Mouse (Mus musculus): ENCODE data around the gene Plekhg1. TPM values are rescaled to one million over a fixed set of nuclear protein-coding genes. Genes with fewer than 3 reads are reported as not detected.

Plekhg1 gene
- polyA plus RNA-seq, 1 experiment from 2014 or later: 7.6 TPM

DNA sequence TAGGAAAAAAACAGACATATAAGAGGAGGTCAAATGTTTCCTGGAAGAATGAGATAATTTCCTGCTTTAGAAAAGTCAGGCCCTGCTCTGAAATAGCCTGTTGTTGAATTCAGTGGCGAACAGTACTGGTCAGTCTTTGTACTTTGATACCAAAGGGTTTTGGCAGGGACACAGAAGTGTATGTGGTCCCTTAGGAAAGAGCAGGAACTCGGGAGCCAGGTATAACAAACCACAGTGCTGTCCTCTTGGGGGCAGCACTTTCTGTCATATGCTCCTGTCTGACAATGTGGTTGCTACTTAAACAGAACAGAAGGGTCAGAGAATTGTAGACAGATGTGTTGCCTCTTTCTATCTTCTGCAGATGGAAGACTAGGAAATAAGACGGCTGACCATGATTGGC, 65.2 kb downstream of the Plekhg1 start:
- Histone ChIP-seq H3K36me3 (no peaks in the 10 kb centered on the region), H3K27ac (replicated peaks) (no peak overlapping the region), H3K4me2 (no peak overlapping the region), H3K9me3 (no peaks in the 10 kb centered on the region), H3K4me3 (no peak overlapping the region), H3K4me1 (replicated peaks) (no peaks in the 10 kb centered on the region), H3K27me3 (no peaks in the 10 kb centered on the region), H3K9ac (no peak overlapping the region)
- ATAC-seq (ENCODE audit: low read depth): no peak
- 50% methylated on average over 3 of the region's 3 CpGs for WGBS

DNA sequence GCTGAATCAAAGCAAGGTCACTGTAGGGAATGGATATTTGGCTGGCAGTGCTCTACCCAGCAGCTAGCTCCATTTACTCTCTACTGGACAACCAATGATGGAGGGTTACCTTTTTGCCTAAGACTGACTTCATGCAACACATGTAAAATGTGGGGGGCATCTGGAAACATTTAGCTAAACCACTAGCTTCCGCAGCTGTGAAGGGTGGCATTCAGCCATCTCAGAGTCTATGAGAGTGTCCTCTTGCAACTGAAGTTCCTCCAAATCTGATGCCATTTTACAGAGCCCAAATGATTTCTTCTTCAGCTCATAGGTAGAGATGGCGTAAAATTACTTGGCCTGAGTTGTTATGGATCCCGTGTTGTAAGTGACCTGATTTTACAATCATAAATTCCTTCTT, 67.8 kb downstream of the Plekhg1 start:
- no peak overlapping the region for H3K4me2 ChIP-seq
- no peak overlapping the region for H3K9ac ChIP-seq
- no peak overlapping the region for H3K27ac ChIP-seq (replicated peaks)
- H3K9me3 ChIP-seq: no peaks in the 10 kb centered on the region
- no peak overlapping the region for H3K4me3 ChIP-seq
- ATAC-seq (ENCODE audit: low read depth): no peak
- H3K36me3 ChIP-seq: no peaks in the 10 kb centered on the region
- H3K27me3 ChIP-seq: no peaks in the 10 kb centered on the region
- 97% methylated on average over 3 of the region's 3 CpGs for WGBS
- no peaks in the 10 kb centered on the region for H3K4me1 ChIP-seq (replicated peaks)

DNA sequence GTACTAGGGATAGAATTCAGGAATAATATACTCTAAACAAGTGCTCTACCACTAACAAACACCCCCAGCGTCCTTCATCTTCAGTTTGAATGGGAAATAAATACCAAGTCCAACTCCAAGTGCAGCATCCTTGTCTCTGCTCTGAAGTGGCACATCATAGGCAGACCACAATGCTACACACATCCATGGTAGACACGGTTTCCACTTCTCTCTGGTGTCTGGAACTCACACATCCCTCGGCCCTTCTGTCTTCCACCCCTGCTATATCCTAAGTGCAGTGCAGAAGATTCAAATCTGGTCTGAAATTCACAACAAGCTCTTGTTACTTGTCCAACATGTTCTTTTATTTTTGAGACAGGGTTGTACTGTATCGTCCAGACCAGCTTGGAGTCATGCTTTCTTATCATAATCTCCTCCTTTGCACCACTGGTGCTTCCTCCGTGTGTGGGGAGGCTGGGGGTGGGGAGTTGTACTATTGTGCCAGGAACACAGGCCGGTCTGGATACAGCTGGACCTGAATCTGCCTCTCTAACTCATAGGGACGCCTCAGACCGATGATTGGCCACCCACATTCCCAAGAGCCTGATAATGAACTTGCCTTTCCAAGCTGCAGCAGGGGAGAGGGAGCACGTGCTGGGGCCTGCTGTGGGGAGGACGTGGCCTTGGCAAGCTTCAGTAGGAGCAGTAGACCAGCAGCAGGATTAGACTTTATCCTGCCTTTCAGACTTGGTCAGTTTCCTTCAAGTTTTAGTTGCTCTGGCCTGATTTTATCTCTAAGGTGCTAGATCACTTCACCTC, 70.5 kb downstream of the Plekhg1 start:
- no peaks in the 10 kb centered on the region for H3K36me3 ChIP-seq
- no peak overlapping the region for H3K9ac ChIP-seq
- ATAC-seq (ENCODE audit: low read depth): no peak
- no peaks in the 10 kb centered on the region for H3K4me1 ChIP-seq (replicated peaks)
- H3K9me3 ChIP-seq: no peaks in the 10 kb centered on the region
- H3K4me2 ChIP-seq: no peak overlapping the region
- H3K4me3 ChIP-seq: no peak overlapping the region
- no peaks in the 10 kb centered on the region for H3K27me3 ChIP-seq
- WGBS: 66% methylated on average over 10 of the region's 10 CpGs
- H3K27ac ChIP-seq (replicated peaks): no peak overlapping the region

DNA sequence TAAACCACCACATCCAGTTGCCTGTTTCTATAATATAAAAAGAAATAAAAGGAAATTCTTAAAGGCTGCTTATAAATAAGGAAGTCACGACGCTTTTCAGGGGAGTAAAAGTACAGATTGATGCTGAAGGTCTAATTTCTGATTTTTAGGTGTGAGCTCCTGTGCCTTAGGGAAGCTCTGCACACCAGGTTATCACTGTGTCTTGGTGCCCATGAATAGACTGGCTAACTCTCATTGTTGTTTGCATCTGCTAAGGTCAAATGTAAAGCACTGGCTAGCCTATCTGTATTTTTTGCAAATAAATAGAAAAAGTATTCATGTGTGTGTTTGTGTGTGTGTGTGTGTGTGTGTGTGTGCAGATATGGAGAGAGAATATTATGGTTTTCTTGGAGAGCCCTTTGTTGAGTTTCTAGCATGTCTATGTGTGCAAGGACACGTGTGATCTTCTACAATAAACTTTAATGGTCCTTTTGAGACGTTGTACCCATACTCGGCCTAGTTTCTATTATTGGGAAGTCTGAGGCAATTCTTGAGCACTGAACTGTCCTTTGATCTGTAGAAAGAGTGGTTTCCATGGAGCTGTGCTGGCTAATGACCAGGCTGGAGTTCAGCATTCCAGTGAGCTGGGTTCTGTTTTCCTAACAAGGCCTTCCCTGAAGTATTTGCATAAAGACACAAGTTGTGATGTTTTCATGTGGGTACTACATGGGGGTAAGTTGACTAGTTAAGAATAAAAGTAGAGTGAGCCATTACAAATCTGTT, 79.0 kb downstream of the Plekhg1 start:
- H3K36me3 ChIP-seq: no peaks in the 10 kb centered on the region
- no peaks in the 10 kb centered on the region for H3K9me3 ChIP-seq
- H3K9ac ChIP-seq: no peak overlapping the region
- H3K4me2 ChIP-seq: no peak overlapping the region
- 36% methylated on average over 5 of the region's 5 CpGs for WGBS
- peaks cover 7% of the 10 kb centered on the region; the same call in 1 of the 2 replicates for H3K4me1 ChIP-seq (replicated peaks)
- H3K27ac ChIP-seq (replicated peaks): no peak overlapping the region; the same call in 1 of the 2 replicates
- H3K27me3 ChIP-seq: no peaks in the 10 kb centered on the region
- ATAC-seq (ENCODE audit: low read depth): 0 out of 2 replicates have a peak, but pooled peaks have one; percentile 40
- H3K4me3 ChIP-seq: no peak overlapping the region

DNA sequence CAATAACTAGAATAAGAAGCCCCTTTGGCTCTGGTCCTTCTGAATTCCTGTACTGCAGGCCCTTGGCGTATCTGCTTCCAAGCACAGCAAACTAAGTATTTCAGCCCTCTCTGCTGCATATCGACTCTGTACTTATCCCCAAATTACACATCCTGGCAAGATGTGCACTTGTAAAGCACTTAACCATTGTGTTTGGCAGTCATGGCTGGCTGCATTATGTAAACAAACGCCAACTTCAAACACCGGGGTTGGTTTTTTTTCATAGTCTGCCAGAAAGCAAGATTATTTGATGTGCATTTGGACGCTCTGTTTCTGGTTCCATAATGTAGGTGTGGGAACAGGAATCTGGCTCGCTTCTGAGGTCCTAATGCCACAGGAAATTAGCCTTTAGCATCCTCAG, 83.7 kb downstream of the Plekhg1 start:
- 69% methylated on average over 6 of the region's 6 CpGs for WGBS
- Histone ChIP-seq H3K9me3 (no peaks in the 10 kb centered on the region), H3K4me3 (no peak overlapping the region), H3K4me2 (no peak overlapping the region), H3K4me1 (replicated peaks) (peaks cover 10% of the 10 kb centered on the region; the same call in 1 of the 2 replicates), H3K36me3 (no peaks in the 10 kb centered on the region), H3K27me3 (no peaks in the 10 kb centered on the region), H3K9ac (no peak overlapping the region), H3K27ac (replicated peaks) (no peak overlapping the region)
- no peak for ATAC-seq (ENCODE audit: low read depth)

DNA sequence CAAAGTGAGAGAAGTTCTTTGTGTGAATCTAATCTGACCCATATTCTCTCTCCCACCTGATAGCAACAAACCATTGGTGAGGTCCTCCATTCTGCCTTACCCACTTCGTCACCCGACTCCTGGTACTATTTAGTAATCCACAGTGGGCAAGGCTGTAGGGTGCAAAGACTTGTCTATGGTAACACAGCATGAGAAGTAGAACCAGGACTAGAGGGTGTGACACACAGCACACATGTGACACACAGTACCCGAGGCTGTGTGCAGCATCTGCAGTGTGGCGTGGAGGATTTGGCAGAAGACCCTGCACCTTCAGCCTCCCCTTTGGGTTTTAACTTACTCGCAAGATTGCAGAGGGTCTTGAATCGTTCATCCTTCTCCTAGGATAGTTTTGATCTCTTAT, 85.9 kb downstream of the Plekhg1 start:
- Histone ChIP-seq H3K9ac (no peak overlapping the region), H3K4me3 (no peak overlapping the region), H3K27ac (replicated peaks) (no peak overlapping the region), H3K4me1 (replicated peaks) (peaks cover 5% of the 10 kb centered on the region; the same call in 1 of the 2 replicates), H3K27me3 (no peaks in the 10 kb centered on the region), H3K9me3 (no peaks in the 10 kb centered on the region), H3K4me2 (no peak overlapping the region), H3K36me3 (no peaks in the 10 kb centered on the region)
- no peak for ATAC-seq (ENCODE audit: low read depth)
- 90% methylated on average over 6 of the region's 6 CpGs for WGBS

DNA sequence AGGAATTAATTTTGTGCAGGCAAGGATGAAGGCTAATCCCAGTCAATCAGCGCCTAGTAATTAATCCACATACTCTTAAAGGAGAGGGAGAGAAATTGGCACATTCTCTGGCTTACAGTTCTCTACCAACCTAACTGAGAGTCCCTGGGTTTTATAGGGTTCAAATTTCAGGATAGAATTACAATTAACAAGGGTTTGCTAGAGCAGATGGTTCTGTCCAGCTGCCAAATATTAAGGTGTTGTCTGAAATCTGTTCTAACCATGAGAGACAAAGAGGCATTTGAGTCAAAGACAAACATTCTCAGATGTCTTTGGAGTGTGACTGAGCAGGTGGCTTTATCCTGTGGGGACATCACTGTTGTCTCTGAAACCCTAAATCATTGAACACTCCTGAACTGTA, 87.2 kb downstream of the Plekhg1 start:
- ATAC-seq (ENCODE audit: low read depth): no peak
- peaks cover 15% of the 10 kb centered on the region for H3K4me1 ChIP-seq (replicated peaks)
- H3K9me3 ChIP-seq: no peaks in the 10 kb centered on the region
- H3K27me3 ChIP-seq: no peaks in the 10 kb centered on the region
- H3K9ac ChIP-seq: no peak overlapping the region
- 89% methylated on average over 1 of the region's 1 CpGs for WGBS
- no peak overlapping the region for H3K4me2 ChIP-seq
- no peak overlapping the region for H3K4me3 ChIP-seq
- no peaks in the 10 kb centered on the region for H3K36me3 ChIP-seq
- H3K27ac ChIP-seq (replicated peaks): no peak overlapping the region

DNA sequence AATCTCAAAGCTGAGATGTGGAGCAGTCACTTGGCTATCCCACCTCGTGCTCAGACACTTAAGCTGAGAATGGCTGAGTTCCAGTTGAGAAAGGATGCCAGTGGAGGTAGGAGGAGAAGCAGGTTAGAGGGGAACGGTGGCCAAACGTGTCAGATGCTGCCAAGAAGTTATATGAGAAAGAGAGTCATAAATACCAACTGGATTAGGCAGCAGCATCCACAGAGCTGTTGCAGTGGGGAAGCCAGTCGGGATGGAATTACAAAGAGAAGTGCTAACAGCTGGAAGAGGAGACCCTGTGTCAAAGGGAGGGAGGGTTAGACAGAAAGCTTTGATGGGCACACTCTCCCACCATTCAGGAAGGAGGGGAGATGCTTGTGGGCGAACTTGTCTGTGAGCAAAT, 89.3 kb downstream of the Plekhg1 start:
- WGBS: 30% methylated on average over 5 of the region's 5 CpGs
- H3K4me1 ChIP-seq (replicated peaks): peaks cover 15% of the 10 kb centered on the region

DNA sequence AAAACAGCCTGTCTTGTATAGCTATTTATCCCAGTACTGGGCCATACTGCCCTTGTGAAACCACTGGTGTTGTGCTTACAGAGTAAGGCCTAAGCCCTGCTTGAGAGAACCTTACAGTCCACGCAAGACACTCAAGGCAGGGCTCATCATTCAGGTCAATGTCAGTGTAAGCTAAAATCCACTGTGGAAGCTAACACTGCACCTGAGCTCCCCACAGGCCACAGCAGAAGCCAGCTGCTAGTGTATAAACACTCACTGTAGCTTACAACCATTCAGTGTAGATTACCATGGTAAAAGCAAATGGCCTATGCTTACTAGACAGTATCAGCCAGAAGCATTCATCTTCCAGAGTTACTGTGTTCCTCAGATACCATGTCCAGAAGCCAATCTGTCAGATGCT, 90.5 kb downstream of the Plekhg1 start:
- Histone ChIP-seq H3K9ac (no peak overlapping the region), H3K9me3 (no peaks in the 10 kb centered on the region), H3K36me3 (no peaks in the 10 kb centered on the region), H3K4me2 (no peak overlapping the region), H3K4me1 (replicated peaks) (peaks cover 15% of the 10 kb centered on the region), H3K27me3 (no peaks in the 10 kb centered on the region), H3K27ac (replicated peaks) (no peak overlapping the region), H3K4me3 (no peak overlapping the region)
- no peak for ATAC-seq (ENCODE audit: low read depth)
- 93% methylated on average over 1 of the region's 1 CpGs for WGBS

More for the DNA sequence above, 89.3 kb downstream of the Plekhg1 start:
- no peak overlapping the region for H3K4me2 ChIP-seq
- no peaks in the 10 kb centered on the region for H3K9me3 ChIP-seq
- no peak overlapping the region for H3K27ac ChIP-seq (replicated peaks)
- H3K36me3 ChIP-seq: no peaks in the 10 kb centered on the region
- no peak overlapping the region for H3K9ac ChIP-seq
- H3K27me3 ChIP-seq: no peaks in the 10 kb centered on the region
- no peak for ATAC-seq (ENCODE audit: low read depth)
- no peak overlapping the region for H3K4me3 ChIP-seq

DNA sequence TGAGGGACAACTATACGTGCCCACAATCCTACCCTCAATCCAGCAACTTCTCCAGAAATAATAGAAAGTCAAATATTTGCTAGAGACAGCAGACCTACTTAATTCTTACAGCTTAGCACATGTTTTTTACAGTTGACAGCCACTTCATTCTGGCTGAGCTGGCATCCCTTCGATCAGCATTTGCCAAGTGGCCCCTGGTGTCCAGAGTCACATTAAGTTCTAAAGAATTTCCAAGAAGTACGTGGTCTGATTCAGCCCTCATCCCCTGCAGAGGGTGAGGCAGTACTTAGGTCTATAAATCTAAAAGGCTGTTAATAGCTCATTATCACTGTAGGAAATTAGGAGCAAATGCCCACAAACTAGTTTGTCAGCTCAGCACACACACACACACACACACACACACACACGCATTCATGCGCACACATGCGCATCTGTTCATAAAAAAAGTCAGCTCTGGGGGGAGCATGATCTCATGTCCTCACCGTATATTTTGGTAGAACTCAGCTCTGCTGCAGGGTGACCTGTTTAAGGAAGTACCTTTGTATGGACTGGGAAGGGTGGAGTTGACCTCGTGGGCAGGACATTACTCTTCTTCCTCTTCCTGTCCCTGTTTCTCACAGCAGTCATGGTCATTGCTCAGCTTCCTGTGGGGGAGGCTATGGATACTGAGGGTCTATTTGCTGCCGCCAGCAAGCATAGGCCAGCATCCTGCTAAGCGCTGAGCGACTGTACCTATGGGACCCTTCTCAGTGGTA, 91.6 kb downstream of the Plekhg1 start:
- 74% methylated on average over 11 of the region's 11 CpGs for WGBS
- Histone ChIP-seq H3K4me1 (replicated peaks) (peaks cover 15% of the 10 kb centered on the region), H3K4me3 (no peak overlapping the region), H3K27me3 (no peaks in the 10 kb centered on the region), H3K27ac (replicated peaks) (no peak overlapping the region), H3K9me3 (no peaks in the 10 kb centered on the region), H3K36me3 (no peaks in the 10 kb centered on the region), H3K9ac (no peak overlapping the region), H3K4me2 (no peak overlapping the region)
- ATAC-seq (ENCODE audit: low read depth): no peak

DNA sequence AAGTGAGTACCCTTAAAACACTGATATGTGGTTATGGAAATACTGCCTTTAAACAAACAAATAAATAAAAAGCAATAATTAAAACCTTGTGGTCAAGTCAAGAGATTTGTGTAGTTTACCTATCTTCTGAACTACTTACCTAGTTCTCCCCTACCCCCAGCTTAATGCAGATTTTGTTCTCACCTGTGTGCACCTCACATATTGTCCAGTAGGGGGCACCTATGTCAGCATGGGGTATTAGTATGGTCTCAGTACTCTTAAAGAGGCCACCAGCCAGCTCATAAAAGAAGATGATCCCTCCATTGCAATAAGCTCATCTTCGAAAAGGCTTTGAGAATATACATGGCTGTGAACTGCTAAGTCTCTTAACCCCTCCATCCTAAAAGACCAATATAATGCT, 93.9 kb downstream of the Plekhg1 start:
- H3K27me3 ChIP-seq: no peaks in the 10 kb centered on the region
- no peak for ATAC-seq (ENCODE audit: low read depth)
- peaks cover 10% of the 10 kb centered on the region for H3K4me1 ChIP-seq (replicated peaks)
- H3K4me3 ChIP-seq: no peak overlapping the region
- no peaks in the 10 kb centered on the region for H3K36me3 ChIP-seq
- H3K9me3 ChIP-seq: no peaks in the 10 kb centered on the region
- no peak overlapping the region for H3K4me2 ChIP-seq
- WGBS: 95% methylated on average over 1 of the region's 1 CpGs
- no peak overlapping the region for H3K27ac ChIP-seq (replicated peaks)
- H3K9ac ChIP-seq: no peak overlapping the region

DNA sequence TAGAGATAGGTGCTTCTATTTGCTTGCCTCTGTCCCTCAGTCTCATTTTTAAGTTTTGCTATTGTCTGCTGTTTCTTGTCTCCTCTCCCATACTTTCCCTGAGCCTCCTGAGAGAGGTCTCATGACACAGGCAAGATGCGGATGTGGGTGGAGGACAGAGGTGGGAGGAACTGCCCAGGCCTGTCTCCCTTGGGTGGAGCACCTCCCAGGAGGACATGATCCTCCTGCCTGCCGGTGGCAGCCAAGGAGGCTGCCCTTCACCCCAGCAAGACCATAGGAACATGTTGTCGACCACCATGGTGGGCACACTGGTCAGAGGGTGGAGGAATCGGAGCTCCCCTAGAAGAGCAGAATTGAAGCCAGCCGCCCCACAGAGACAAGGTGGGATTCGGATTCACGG, 94.5 kb downstream of the Plekhg1 start:
- WGBS: 83% methylated on average over 7 of the region's 7 CpGs
- ATAC-seq (ENCODE audit: low read depth): no peak
- no peak overlapping the region for H3K4me3 ChIP-seq

More for the DNA sequence above, 94.5 kb downstream of the Plekhg1 start:
- no peaks in the 10 kb centered on the region for H3K36me3 ChIP-seq
- no peak overlapping the region for H3K4me2 ChIP-seq
- no peaks in the 10 kb centered on the region for H3K9me3 ChIP-seq
- H3K27me3 ChIP-seq: no peaks in the 10 kb centered on the region
- H3K4me1 ChIP-seq (replicated peaks): peaks cover 11% of the 10 kb centered on the region
- no peak overlapping the region for H3K9ac ChIP-seq
- no peak overlapping the region for H3K27ac ChIP-seq (replicated peaks)

Measured in neural tube, embryonic 13.5 days (tissue).